In the genomic region with DNA sequence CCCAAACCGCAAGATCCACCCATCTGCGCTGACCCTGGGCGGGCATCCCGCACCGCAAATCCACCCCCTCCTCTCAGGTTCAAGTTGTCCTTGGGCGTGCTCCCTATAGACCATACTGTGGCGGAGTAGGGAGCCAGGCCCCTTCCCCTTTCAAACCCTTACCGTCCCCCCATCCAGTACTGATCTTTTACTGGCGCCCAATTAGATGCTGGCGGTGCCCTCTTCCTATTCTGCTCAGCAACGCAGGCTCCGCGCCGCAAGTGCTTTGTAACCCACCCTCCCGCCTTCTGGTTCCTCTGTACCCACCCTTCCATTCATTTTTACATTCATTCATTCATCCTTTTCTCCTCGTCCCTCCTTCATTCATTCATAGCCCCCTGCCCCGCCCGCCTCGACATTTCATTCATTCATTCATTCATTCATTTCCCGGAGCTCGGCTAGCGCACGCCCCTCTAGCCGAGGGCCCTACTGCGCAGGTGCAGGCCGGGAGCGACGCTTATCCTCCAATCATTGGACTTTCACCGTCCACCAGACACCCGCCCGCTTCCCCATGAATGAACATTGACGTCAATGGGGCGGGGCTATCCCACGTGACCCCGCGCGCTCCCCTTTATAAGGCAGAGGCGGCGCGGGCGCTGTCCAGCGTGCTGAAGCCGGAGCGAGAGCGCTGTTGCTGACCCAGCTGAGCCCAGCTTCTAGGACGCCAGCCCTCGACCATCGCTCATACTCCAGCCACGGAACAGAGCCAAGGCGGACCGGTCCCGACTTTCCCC, we compare ENCODE assay signal across 8 mouse cellular contexts. TPM values are rescaled to one million over a fixed set of nuclear protein-coding genes. Genes with fewer than 3 reads are reported as not detected.
DNase-seq lines count a peak whose midpoint lies in the region; ATAC-seq and TF ChIP-seq lines count a peak whose summit lies in the region.

No protein-coding gene starts in this region.

- H3K27me3 ChIP-seq in hindbrain, postnatal 0 days (ENCODE audit: insufficient read depth, low read length) = peaks cover 24% of the 10 kb centered on the region; the same call in 1 of the 2 replicates

- H3K4me2 ChIP-seq in hindbrain, postnatal 0 days (ENCODE audit: low read depth, low read length) = peak overlapping the region; percentile 86

- peak overlapping the region; percentile 74 for H3K9ac ChIP-seq in hindbrain, postnatal 0 days (replicated peaks; ENCODE audit: low read length)

- peak; percentile 67 for ATAC-seq in activated CD4-positive, CD25-positive, alpha-beta regulatory T cell, adult 4 months
- peak; percentile 70 for ATAC-seq in common myeloid progenitor, adult 5-6 weeks (replicated peaks; ENCODE audit: low read depth, poor library complexity, severe bottlenecking)
- ATAC-seq in hindbrain, postnatal 0 days = peak; percentile 81

- under 1% methylated on average over 52 of the region's 52 CpGs for WGBS in hindbrain, postnatal 0 days

- DNase-seq in gastrocnemius, adult 2 months = peak; percentile 96
- DNase-seq in hindbrain, postnatal 0 days (ENCODE audit: low spot score) = peak; percentile 98
- DNase-seq in left cerebral cortex, adult 18-20 months (ENCODE audit: low spot score in 2 of 2) = peak; percentile 95 to 96
- DNase-seq in lung, postnatal 4 days = peak; percentile 94 to 97
- DNase-seq in retina, postnatal 1 day = peak; percentile 97
- DNase-seq in thymus, postnatal 4 days = peak; percentile 96

- intact Hi-C loops in gastrocnemius, adult 2 months (cut with DNase I) = no loop called here

- no peaks in the 10 kb centered on the region for H3K9me3 ChIP-seq in hindbrain, postnatal 0 days (ENCODE audit: low read length)

- H3K27ac ChIP-seq in gastrocnemius, adult 2 months = no peak overlapping the region
- H3K27ac ChIP-seq in hindbrain, postnatal 0 days = peak overlapping the region; percentile 91

- H3K4me1 ChIP-seq in hindbrain, postnatal 0 days (ENCODE audit: insufficient read depth, low read length) = no peaks in the 10 kb centered on the region; the same call in 1 of the 2 replicates

- H3K36me3 ChIP-seq in hindbrain, postnatal 0 days (ENCODE audit: insufficient read depth, low read length) = no peaks in the 10 kb centered on the region

- no peak for TF ChIP-seq CTCF in gastrocnemius, adult 2 months (IDR thresholded peaks at IDR 0.05)
- no peak for TF ChIP-seq CTCF in hindbrain, postnatal 0 days (IDR thresholded peaks at IDR 0.05; ENCODE audit: low read depth)

- peak overlapping the region; percentile 52 for H3K4me3 ChIP-seq in gastrocnemius, adult 2 months
- peak overlapping the region; percentile 51 for H3K4me3 ChIP-seq in hindbrain, postnatal 0 days (ENCODE audit: low read length)

RNA-seq across cellular contexts. Expression of a gene that starts 3.6 kb away (rescaled TPM):
- polyA plus RNA-seq in activated CD4-positive, CD25-positive, alpha-beta regulatory T cell, adult 4 months (2017; shearing (Covaris generic)) = not detected
- not detected in 2 replicates for total RNA-seq in common myeloid progenitor, adult 5-6 weeks (2017)
- total RNA-seq in gastrocnemius, adult 2 months (2021) = not detected
- 136 and 137 TPM in 2 replicates for total RNA-seq in hindbrain, postnatal 0 days (2014; rRNA removed)
- polyA plus RNA-seq in hindbrain, postnatal 0 days (2015; fragmentation: Nextera tagmentation; extraction: Ambion mirVana) = 43.2 and 45.9 TPM in 2 replicates
- total RNA-seq in left cerebral cortex, adult 18-20 months (2021) = 100 to 1,000 TPM; 390 to 400 TPM

RNA-seq across cellular contexts. Expression of a gene that starts 16.1 kb away (rescaled TPM):
- polyA plus RNA-seq in activated CD4-positive, CD25-positive, alpha-beta regulatory T cell, adult 4 months (2017; shearing (Covaris generic)) = 10 to 100 TPM; 71.3 to 90.7 TPM
- 63.6 and 70.1 TPM in 2 replicates for total RNA-seq in common myeloid progenitor, adult 5-6 weeks (2017)
- total RNA-seq in gastrocnemius, adult 2 months (2021) = 10 to 100 TPM; 12.4 to 19.2 TPM
- total RNA-seq in hindbrain, postnatal 0 days (2014; rRNA removed) = 122 and 123 TPM in 2 replicates
- 226 and 230 TPM in 2 replicates for polyA plus RNA-seq in hindbrain, postnatal 0 days (2015; fragmentation: Nextera tagmentation; extraction: Ambion mirVana)
- 100 to 1,000 TPM; 391 to 401 TPM for total RNA-seq in left cerebral cortex, adult 18-20 months (2021)

RNA-seq across cellular contexts. Expression of a gene that starts 42.0 kb away (rescaled TPM):
- 10 to 100 TPM; 56.5 to 66.5 TPM for polyA plus RNA-seq in activated CD4-positive, CD25-positive, alpha-beta regulatory T cell, adult 4 months (2017; shearing (Covaris generic))
- total RNA-seq in common myeloid progenitor, adult 5-6 weeks (2017) = 28.2 and 32.1 TPM in 2 replicates
- 10 to 100 TPM; 61.2 to 79.6 TPM for total RNA-seq in gastrocnemius, adult 2 months (2021)
- 68.1 and 84.1 TPM in 2 replicates for total RNA-seq in hindbrain, postnatal 0 days (2014; rRNA removed)
- polyA plus RNA-seq in hindbrain, postnatal 0 days (2015; fragmentation: Nextera tagmentation; extraction: Ambion mirVana) = 140 and 143 TPM in 2 replicates
- 100 to 1,000 TPM in 1 of 2 experiments, 10 to 100 TPM in 1; 96.6 to 107 TPM for total RNA-seq in left cerebral cortex, adult 18-20 months (2021)

RNA-seq across cellular contexts. Expression of a gene that starts 42.2 kb away (rescaled TPM):
- not detected for polyA plus RNA-seq in activated CD4-positive, CD25-positive, alpha-beta regulatory T cell, adult 4 months (2017; shearing (Covaris generic))
- total RNA-seq in common myeloid progenitor, adult 5-6 weeks (2017) = not detected in 2 replicates
- total RNA-seq in gastrocnemius, adult 2 months (2021) = 1 to 10 TPM; 2.5 to 2.8 TPM
- total RNA-seq in hindbrain, postnatal 0 days (2014; rRNA removed) = 3.0 and 3.5 TPM in 2 replicates
- polyA plus RNA-seq in hindbrain, postnatal 0 days (2015; fragmentation: Nextera tagmentation; extraction: Ambion mirVana) = 0.10 and 0.25 TPM in 2 replicates
- under 1 TPM; 0.70 to 0.89 TPM for total RNA-seq in left cerebral cortex, adult 18-20 months (2021)

RNA-seq across cellular contexts. Expression of a gene that starts 43.0 kb away (rescaled TPM):
- 1 to 10 TPM; 2.6 to 6.0 TPM for polyA plus RNA-seq in activated CD4-positive, CD25-positive, alpha-beta regulatory T cell, adult 4 months (2017; shearing (Covaris generic))
- total RNA-seq in common myeloid progenitor, adult 5-6 weeks (2017) = 35.1 and 57.3 TPM in 2 replicates
- total RNA-seq in gastrocnemius, adult 2 months (2021) = 10 to 100 TPM; 15.2 to 20.6 TPM
- total RNA-seq in hindbrain, postnatal 0 days (2014; rRNA removed) = 58.8 and 63.5 TPM in 2 replicates
- 25.2 and 28.7 TPM in 2 replicates for polyA plus RNA-seq in hindbrain, postnatal 0 days (2015; fragmentation: Nextera tagmentation; extraction: Ambion mirVana)
- 10 to 100 TPM; 32.2 to 32.8 TPM for total RNA-seq in left cerebral cortex, adult 18-20 months (2021)

Comparison
In these comparisons a context has a peak if more than half of its experiments do, and no peak if none do; other contexts are left out.
1. RNA of a gene that starts 3.6 kb away (total RNA-seq): 390 to 400 TPM in left cerebral cortex, adult 18-20 months and 136 to 137 TPM in hindbrain, postnatal 0 days; not detected in common myeloid progenitor, adult 5-6 weeks and not detected in gastrocnemius, adult 2 months; every median in the first group is over 100 times any median in the second.
2. Peak in every context shown above with its lines, with median percentiles within 50 percentile points of each other: ATAC-seq and DNase-seq.